Mouse (Mus musculus): Measurements from ENCODE around the gene Gng3. TPM values are rescaled to one million over a fixed set of nuclear protein-coding genes. Genes with fewer than 3 reads are reported as not detected.

The Gng3 gene
- total and polyA plus RNA-seq, 3 experiments, result 0.15 to 2.5 TPM; not detected in 1

DNA sequence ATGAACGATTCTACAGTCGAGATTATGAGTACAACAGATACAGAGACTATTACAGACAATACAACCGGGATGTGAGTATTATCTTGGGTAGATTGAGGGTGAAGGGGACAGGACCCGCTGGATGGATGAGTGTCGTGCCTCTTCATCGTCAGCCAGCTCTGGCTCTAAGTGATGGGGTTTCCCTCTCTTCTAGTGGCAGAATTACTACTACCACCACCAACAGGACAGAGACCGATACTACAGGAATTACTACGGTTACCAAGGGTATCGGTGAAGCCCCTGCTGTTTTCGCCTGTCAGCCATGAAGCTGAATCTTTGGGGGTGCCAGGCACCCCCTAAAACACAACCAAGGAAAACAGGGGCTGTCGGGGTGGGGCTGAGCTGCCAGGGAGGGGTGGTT is 7.7 kb downstream of the Gng3 start:
- no peak for DNase-seq (ENCODE audit: low read depth, low spot score)
- peaks cover 3% of the 10 kb centered on the region; the same call in 1 of the 2 replicates for H3K79me2 ChIP-seq (ENCODE audit: control insufficient read depth, insufficient read depth, low read length, poor library complexity)
- H3K9ac ChIP-seq (ENCODE audit: control insufficient read depth, low read depth, low read length, poor library complexity, severe bottlenecking), result no peak overlapping the region
- H3K4me1 ChIP-seq (ENCODE audit: control insufficient read depth in 1 of 2, insufficient read depth in 2 of 2, low read length in 2 of 2), result no peaks in the 10 kb centered on the region; a peak in 1 of 4 replicates
- no peak overlapping the region for H3K4me3 ChIP-seq (ENCODE audit: control insufficient read depth in 1 of 2, insufficient read depth in 1 of 2, low read depth in 2 of 2, low read length in 2 of 2)
- no peak overlapping the region for H3K27ac ChIP-seq (ENCODE audit: control insufficient read depth, low read depth, low read length)
- H3K36me3 ChIP-seq (ENCODE audit: control insufficient read depth in 1 of 2, insufficient read depth in 2 of 2, low read length in 2 of 2), result peaks cover 0 to 49% of the 10 kb centered on the region in 2 experiments; a peak in 3 of 4 replicates
- no peaks in the 10 kb centered on the region for H3K9me3 ChIP-seq (replicated peaks; ENCODE audit: insufficient read depth, low read length)
- no peaks in the 10 kb centered on the region for H3K27me3 ChIP-seq (ENCODE audit: control insufficient read depth in 1 of 2, insufficient read depth in 2 of 2, low read length in 2 of 2)
- TF ChIP-seq MYC (IDR thresholded peaks at IDR 0.05; ENCODE audit: low read depth, low read length) (no peak), TCF12 (IDR thresholded peaks at IDR 0.05; ENCODE audit: low read depth, low read length) (no peak), ELF1 (IDR thresholded peaks at IDR 0.05; ENCODE audit: low read depth, low read length) (no peak), GATA1 (IDR thresholded peaks at IDR 0.05; ENCODE audit: low read depth, low read length) (no peak), ETS1 (IDR thresholded peaks at IDR 0.05; ENCODE audit: low read depth, low read length) (no peak), ZC3H11A (IDR thresholded peaks at IDR 0.05; ENCODE audit: low read depth, low read length) (no peak), ZNF384 (IDR thresholded peaks at IDR 0.05; ENCODE audit: low read depth, low read length) (no peak), KAT2A (conservative IDR thresholded peaks at IDR 0.05; ENCODE audit: low read depth, low read length) (no peak), SIN3A (IDR thresholded peaks at IDR 0.05; ENCODE audit: low read length) (no peak)

DNA sequence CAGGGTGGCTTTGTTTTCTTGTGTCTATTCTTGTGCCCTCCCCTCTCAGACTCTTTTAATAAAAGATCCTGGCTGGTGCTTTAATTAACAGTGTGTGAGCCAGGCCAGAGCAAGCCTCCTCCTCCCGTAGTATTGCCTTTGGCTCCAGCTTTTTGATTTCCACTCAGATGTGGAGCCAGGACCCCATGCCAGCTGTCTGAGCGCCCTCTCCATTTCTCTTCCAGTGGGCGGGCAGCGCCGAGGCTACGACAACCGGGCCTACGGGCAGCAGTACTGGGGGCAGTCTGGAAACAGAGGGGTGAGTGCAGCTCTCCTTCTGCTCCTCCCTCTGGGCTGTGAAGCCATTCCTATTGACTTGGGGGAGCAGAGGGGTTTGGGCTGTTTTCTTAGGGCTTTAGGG is 8.3 kb downstream of the Gng3 start:
- Histone ChIP-seq H3K9me3 (replicated peaks; ENCODE audit: insufficient read depth, low read length) (no peaks in the 10 kb centered on the region), H3K9ac (ENCODE audit: control insufficient read depth, low read depth, low read length, poor library complexity, severe bottlenecking) (no peak overlapping the region), H3K4me1 (ENCODE audit: control insufficient read depth in 1 of 2, insufficient read depth in 2 of 2, low read length in 2 of 2) (no peaks in the 10 kb centered on the region; a peak in 1 of 4 replicates), H3K36me3 (ENCODE audit: control insufficient read depth in 1 of 2, insufficient read depth in 2 of 2, low read length in 2 of 2) (peaks cover 2 to 55% of the 10 kb centered on the region in 2 experiments; a peak in 3 of 4 replicates), H3K4me3 (ENCODE audit: control insufficient read depth in 1 of 2, insufficient read depth in 1 of 2, low read depth in 2 of 2, low read length in 2 of 2) (no peak overlapping the region), H3K79me2 (ENCODE audit: control insufficient read depth, insufficient read depth, low read length, poor library complexity) (peaks cover 3% of the 10 kb centered on the region; the same call in 1 of the 2 replicates), H3K27ac (ENCODE audit: control insufficient read depth, low read depth, low read length) (no peak overlapping the region), H3K27me3 (ENCODE audit: control insufficient read depth in 1 of 2, insufficient read depth in 2 of 2, low read length in 2 of 2) (no peaks in the 10 kb centered on the region)
- no peak for DNase-seq (ENCODE audit: low read depth, low spot score)
- TF ChIP-seq RAD21 (IDR thresholded peaks at IDR 0.05; ENCODE audit: low read depth, low read length), result no peak
- TF ChIP-seq POLR2AphosphoS2 (IDR thresholded peaks at IDR 0.05; ENCODE audit: low read length), result no peak
- TF ChIP-seq GABPA (IDR thresholded peaks at IDR 0.05; ENCODE audit: low read depth, low read length), result no peak
- TF ChIP-seq MAX (IDR thresholded peaks at IDR 0.05; ENCODE audit: low read length), result no peak

DNA sequence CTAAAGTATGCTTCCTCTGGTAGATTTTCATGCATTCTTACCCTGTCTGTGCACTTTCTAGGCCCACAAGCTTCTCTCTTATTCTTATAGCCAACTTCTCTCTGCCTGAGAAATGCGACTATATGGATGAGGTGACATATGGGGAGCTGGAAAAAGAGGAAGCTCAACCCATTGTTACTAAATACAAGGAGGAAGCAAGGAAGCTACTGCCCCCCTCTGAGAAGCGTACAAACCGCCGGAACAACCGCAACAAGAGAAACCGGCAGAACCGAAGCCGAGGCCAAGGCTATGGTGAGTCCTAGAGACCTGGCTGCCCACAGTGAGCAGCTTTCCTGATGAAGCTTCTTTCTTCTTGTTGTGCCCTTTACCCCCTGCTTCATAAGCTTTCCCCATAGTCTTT is 9.3 kb downstream of the Gng3 start, which contains the start of gene AC129217.1:
Gene AC129217.1 (plus strand): TSS at position 114 of the 400 bp plus-strand sequence.
- no peak within 1 kb of the TSS for H3K4me3 ChIP-seq (ENCODE audit: control insufficient read depth in 1 of 2, insufficient read depth in 1 of 2, low read depth in 2 of 2, low read length in 2 of 2)
- H3K79me2 ChIP-seq (ENCODE audit: control insufficient read depth, insufficient read depth, low read length, poor library complexity), result peaks cover 5% of the 10 kb centered on the region; the same call in 1 of the 2 replicates
- no peaks in the 10 kb centered on the region; a peak in 1 of 4 replicates for H3K4me1 ChIP-seq (ENCODE audit: control insufficient read depth in 1 of 2, insufficient read depth in 2 of 2, low read length in 2 of 2)
- TF ChIP-seq MYC (IDR thresholded peaks at IDR 0.05; ENCODE audit: low read depth, low read length) (no peak), ETS1 (IDR thresholded peaks at IDR 0.05; ENCODE audit: low read depth, low read length) (no peak), RAD21 (IDR thresholded peaks at IDR 0.05; ENCODE audit: low read depth, low read length) (no peak), GATA1 (IDR thresholded peaks at IDR 0.05; ENCODE audit: low read depth, low read length) (no peak), POLR2AphosphoS5 (IDR thresholded peaks at IDR 0.05; ENCODE audit: borderline replicate concordance, low read depth, low read length) (no peak), HCFC1 (IDR thresholded peaks at IDR 0.05; ENCODE audit: low read depth, low read length) (no peak), CHD1 (IDR thresholded peaks at IDR 0.05; ENCODE audit: low read depth, low read length) (no peak), CTCF (IDR thresholded peaks at IDR 0.05 in 2 of 3, conservative IDR thresholded peaks at IDR 0.05 in 1 of 3; ENCODE audit: control insufficient read depth in 1 of 3, insufficient read depth in 1 of 3, low read depth in 2 of 3, low read length in 3 of 3, poor library complexity in 1 of 3, severe bottlenecking in 1 of 3) (no peak), USF2 (IDR thresholded peaks at IDR 0.05; ENCODE audit: borderline replicate concordance in 1 of 2, insufficient read depth in 1 of 2, low read depth in 1 of 2, low read length in 2 of 2) (no peak)
- peaks cover 2 to 62% of the 10 kb centered on the region in 2 experiments; a peak in 3 of 4 replicates for H3K36me3 ChIP-seq (ENCODE audit: control insufficient read depth in 1 of 2, insufficient read depth in 2 of 2, low read length in 2 of 2)
- no peak within 1 kb of the TSS for H3K27ac ChIP-seq (ENCODE audit: control insufficient read depth, low read depth, low read length)
- H3K9ac ChIP-seq (ENCODE audit: control insufficient read depth, low read depth, low read length, poor library complexity, severe bottlenecking), result no peak within 1 kb of the TSS
- peak; percentile 40 for DNase-seq (ENCODE audit: low read depth, low spot score)
- H3K27me3 ChIP-seq (ENCODE audit: control insufficient read depth in 1 of 2, insufficient read depth in 2 of 2, low read length in 2 of 2), result no peaks in the 10 kb centered on the region
- H3K9me3 ChIP-seq (replicated peaks; ENCODE audit: insufficient read depth, low read length), result no peaks in the 10 kb centered on the region
